Mouse (Mus musculus) small intestine, adult 2 months (tissue): ENCODE data around the gene Fzr1.

Experiments used
- CTCF ChIP-seq: fragments of 200-500 bp; IDR thresholded peaks from 2 replicates; pipeline ENCODE4 v1.5.1; 2012; ENCODE audit warnings: low read depth, mild to moderate bottlenecking, control low read depth, inconsistent platforms, low read length, moderate library complexity, mixed read lengths; ENCODE audit not compliant: insufficient replicate concordance, insufficient read length; ENCODE audit errors: extremely low read depth
- POLR2A ChIP-seq: fragments of 200-500 bp; IDR thresholded peaks from 2 replicates; pipeline ENCODE4 v1.6.1; 2012; ENCODE audit warnings: low read depth, mild to moderate bottlenecking, control low read depth, inconsistent platforms, low read length, moderate library complexity

- TF ChIP-seq CTCF (peak; percentile 98), POLR2A (no peak)
These were observed 11.7 kb upstream of the Fzr1 start for GRCm38 (mm10) chr10:81389801-81390677.
